Mouse (Mus musculus): ENCODE data around the gene Rpl28.

GRCm38 (mm10) chr7:4782130-4782529 lies 10.5 kb upstream of the Rpl28 start:
- TF ChIP-seq CTCF (IDR thresholded peaks at IDR 0.05; ENCODE audit: low read depth, low read length) = no peak
- no peak for TF ChIP-seq POLR2A (IDR thresholded peaks at IDR 0.05; ENCODE audit: extremely low read depth, insufficient read depth, low read length)
